Mouse (Mus musculus) liver, postnatal 0 days (tissue): ENCODE measurements around the gene Sync. TPM values are rescaled to one million over a fixed set of nuclear protein-coding genes. Genes with fewer than 3 reads are reported as not detected.

Source experiments
- ATAC-seq: fragments of 200-750 bp; cut with Nextera tagmentation; 2 replicates; pipeline ENCODE4 v1.8.0; 2017; ENCODE audit warnings: mild to moderate bottlenecking, moderate library complexity
- DNase-seq: peaks from one replicate; pipeline ENCODE4 v3.0.0-alpha.2; 2016
- H3K27ac ChIP-seq: fragments of 300-500 bp; sonication (generic); 2 replicates; pipeline ENCODE4 v1.5.1; 2014; ENCODE audit warnings: antibody characterized with exemption, moderate library complexity, mild to moderate bottlenecking, low read depth
- H3K27me3 ChIP-seq: fragments of 300-500 bp; sonication (generic); 2 replicates; pipeline ENCODE4 v1.6.1; 2014; ENCODE audit warnings: low read length, control low read depth, mixed read lengths; ENCODE audit not compliant: insufficient read depth
- H3K36me3 ChIP-seq: fragments of 300-500 bp; sonication (generic); replicated peaks from 2 replicates; pipeline ENCODE4 v1.6.1; 2014; ENCODE audit warnings: mild to moderate bottlenecking, control low read depth, low read length, moderate library complexity, mixed read lengths; ENCODE audit not compliant: insufficient read depth
- H3K4me1 ChIP-seq: fragments of 300-500 bp; sonication (generic); 2 replicates; pipeline ENCODE4 v1.6.1; 2014; ENCODE audit warnings: antibody characterized with exemption, mild to moderate bottlenecking, control low read depth; ENCODE audit not compliant: insufficient read depth
- H3K4me2 ChIP-seq: fragments of 300-500 bp; sonication (generic); 2 replicates; pipeline ENCODE4 v1.6.1; 2014; ENCODE audit warnings: low read depth, mild to moderate bottlenecking, low read length, moderate library complexity, mixed read lengths
- H3K4me3 ChIP-seq: fragments of 300-500 bp; sonication (generic); 2 replicates; pipeline ENCODE4 v1.5.1; 2014; ENCODE audit warnings: low read depth, low read length
- H3K9ac ChIP-seq: fragments of 300-500 bp; sonication (generic); replicated peaks from 2 replicates; pipeline ENCODE4 v1.6.1; 2014; ENCODE audit warnings: mild to moderate bottlenecking, moderate library complexity
- H3K9me3 ChIP-seq: fragments of 300-500 bp; sonication (generic); 2 replicates; pipeline ENCODE4 v1.6.1; 2016; ENCODE audit warnings: mild to moderate bottlenecking, control low read depth, low read length, mixed read lengths
- CTCF ChIP-seq: sonication (generic); IDR thresholded peaks from 2 replicates; pipeline ENCODE4 v1.5.1; 2016; ENCODE audit warnings: antibody characterized with exemption, low read depth
- EP300 ChIP-seq: IDR thresholded peaks from 2 replicates; pipeline ENCODE4 v1.6.1; 2016; ENCODE audit warnings: antibody characterized with exemption, low read depth, mild to moderate bottlenecking
- WGBS: fragments of 180-500 bp; shearing (Covaris S2); extraction: QIAGEN DNeasy Blood & Tissue Kit; methylation state at CpG from one replicate; pipeline ENCODE4 v1.1.7; 2014; ENCODE audit not compliant: insufficient replicate concordance; 5-methylcytosine and 5-hydroxymethylcytosine counted together
- microRNA-seq: library from miRNA; unstranded; fragments of <30 nt; microRNA quantifications from one replicate; pipeline ENCODE4, GENCODE M21; 2016
- polyA plus RNA-seq: library from polyadenylated mRNA; unstranded; fragments of >200 nt; fragmentation: Nextera tagmentation; extraction: Ambion mirVana; gene quantifications from 2 replicates; pipeline ENCODE4 v1.2.1, GENCODE M21; 2015

The Sync gene
- polyA plus RNA-seq, 1 experiment from 2014 or later = not detected

GRCm38 (mm10) chr4:129354236-129354635 is 66.8 kb downstream of the Sync start:
- DNase-seq = no peak
- H3K4me2 ChIP-seq = no peak overlapping the region
- no peak for ATAC-seq
- 64% methylated on average over 15 of the region's 15 CpGs for WGBS
- H3K4me3 ChIP-seq = no peak overlapping the region
- H3K27me3 ChIP-seq = no peaks in the 10 kb centered on the region
- no peak overlapping the region for H3K27ac ChIP-seq
- H3K9me3 ChIP-seq = no peaks in the 10 kb centered on the region
- 0 out of 2 replicates have a peak, but pooled peaks cover 3% of the 10 kb centered on the region for H3K36me3 ChIP-seq
- no peaks in the 10 kb centered on the region for H3K4me1 ChIP-seq
- H3K9ac ChIP-seq = no peak overlapping the region
- TF ChIP-seq CTCF = no peak
- no peak for TF ChIP-seq EP300

DNA sequence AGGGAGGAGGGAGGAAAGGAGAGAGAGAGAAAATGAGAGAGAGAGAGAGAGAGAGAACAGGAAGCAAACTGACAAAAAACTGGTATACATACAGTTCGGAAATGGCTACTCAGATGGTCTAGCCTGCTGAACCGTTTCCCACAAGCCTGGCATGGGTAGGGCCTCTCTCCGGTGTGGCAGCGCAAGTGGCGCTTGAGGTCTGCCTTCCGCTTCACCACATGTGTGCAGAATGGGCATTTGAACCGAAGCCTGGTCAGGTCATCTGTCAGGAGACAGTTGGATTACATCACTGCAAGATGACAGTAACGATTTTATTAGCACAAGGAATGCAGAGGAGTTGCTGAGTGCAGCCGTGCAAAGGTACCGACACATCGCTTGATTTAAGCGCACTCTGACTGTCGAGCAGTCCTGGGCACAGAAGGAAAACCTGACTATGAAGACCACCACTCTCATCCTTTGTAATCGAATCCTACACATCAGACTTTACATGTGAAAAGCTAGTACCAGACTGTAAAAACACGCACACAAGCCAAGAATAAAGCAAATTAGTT is 70.3 kb downstream of the Sync start:
- Histone ChIP-seq H3K9ac (no peak overlapping the region), H3K4me3 (no peak overlapping the region), H3K27me3 (no peaks in the 10 kb centered on the region), H3K27ac (no peak overlapping the region), H3K4me2 (no peak overlapping the region), H3K4me1 (no peaks in the 10 kb centered on the region), H3K36me3 (0 out of 2 replicates have a peak, but pooled peaks cover 6% of the 10 kb centered on the region), H3K9me3 (no peaks in the 10 kb centered on the region)
- ATAC-seq = no peak
- no peak for DNase-seq
- TF ChIP-seq EP300 = no peak
- WGBS = 76% methylated on average over 15 of the region's 15 CpGs

Small RNA genes within 50 kb of the gene (microRNA-seq; reads per million reads assigned to microRNA genes)
- gene Gm22994 = not detected

Other genes with a start within 250 kb of the Sync start
- 5.5 and 6.0 TPM in 2 replicates for gene Rnf19b, start 229.3 kb upstream of the Sync start, polyA plus RNA-seq
- 0.26 TPM in 1 of 2 replicates, not detected in the other for gene Tmem54, start 182.1 kb upstream of the Sync start, polyA plus RNA-seq
- gene Hpca, start 165.6 kb upstream of the Sync start, polyA plus RNA-seq = 0.18 and 0.40 TPM in 2 replicates
- gene Fndc5, start 150.6 kb upstream of the Sync start, polyA plus RNA-seq = 0.32 and 0.52 TPM in 2 replicates
- 3.5 and 3.6 TPM in 2 replicates for gene S100pbp, start 97.9 kb upstream of the Sync start, polyA plus RNA-seq
- gene Yars, start 97.9 kb upstream of the Sync start, polyA plus RNA-seq = 23.0 and 25.7 TPM in 2 replicates
- 1.4 and 1.8 TPM in 2 replicates for gene C77080, start 26.2 kb upstream of the Sync start, polyA plus RNA-seq
- 163 and 167 TPM in 2 replicates for gene Rbbp4, start 47.8 kb downstream of the Sync start, polyA plus RNA-seq
- gene Zbtb8os, start 48.1 kb downstream of the Sync start, polyA plus RNA-seq = 32.2 and 34.2 TPM in 2 replicates
- gene Zbtb8a, start 90.5 kb downstream of the Sync start, polyA plus RNA-seq = 1.9 and 2.3 TPM in 2 replicates
- 0.40 and 0.55 TPM in 2 replicates for gene Zbtb8b, start 153.2 kb downstream of the Sync start, polyA plus RNA-seq
- 37.4 and 40.7 TPM in 2 replicates for gene Bsdc1, start 174.0 kb downstream of the Sync start, polyA plus RNA-seq
- 0.11 and 0.14 TPM in 2 replicates for gene Tssk3, start 203.4 kb downstream of the Sync start, polyA plus RNA-seq
- gene Fam229a, start 203.6 kb downstream of the Sync start, polyA plus RNA-seq = 0.41 and 0.88 TPM in 2 replicates
- gene Marcksl1, start 226.0 kb downstream of the Sync start, polyA plus RNA-seq = 42.7 and 46.9 TPM in 2 replicates